Mouse (Mus musculus) midbrain, embryonic 10.5 days (tissue): ENCODE results near the gene Abhd6. TPM values are rescaled to one million over a fixed set of nuclear protein-coding genes. Genes with fewer than 3 reads are reported as not detected.
"Not testable (repeated sequence)": the region's sequence is repeated elsewhere in the genome, so short reads cannot be mapped to it uniquely, and the experiment has no call there.

Experiments
- DNase-seq: peaks from one replicate; pipeline ENCODE4 v3.0.0-alpha.2; 2017; ENCODE audit warnings: low spot score
- H3K27ac ChIP-seq: fragments of 300-500 bp; sonication (generic); replicated peaks from 2 replicates; pipeline ENCODE4 v1.5.1; 2016; ENCODE audit warnings: mild to moderate bottlenecking
- H3K27me3 ChIP-seq: fragments of 300-500 bp; sonication (generic); 2 replicates; pipeline ENCODE4 v1.6.1; 2016; ENCODE audit warnings: low read depth, mild to moderate bottlenecking; ENCODE audit not compliant: poor library complexity, severe bottlenecking
- H3K36me3 ChIP-seq: fragments of 300-500 bp; sonication (generic); 2 replicates; pipeline ENCODE4 v1.6.1; 2016; ENCODE audit warnings: mild to moderate bottlenecking, moderate library complexity
- H3K4me1 ChIP-seq: fragments of 300-500 bp; sonication (generic); 2 replicates; pipeline ENCODE4 v1.6.1; 2016
- H3K4me3 ChIP-seq: fragments of 300-500 bp; sonication (generic); 2 replicates; pipeline ENCODE4 v1.5.1; 2016; ENCODE audit warnings: mild to moderate bottlenecking, moderate library complexity
- H3K9me3 ChIP-seq: fragments of 300-500 bp; sonication (generic); replicated peaks from 2 replicates; pipeline ENCODE4 v1.6.1; 2016; ENCODE audit warnings: mild to moderate bottlenecking
- WGBS: fragments of 180-500 bp; shearing (Covaris S2); methylation state at CpG from one replicate; pipeline ENCODE4 v1.1.7; 2016; 5-methylcytosine and 5-hydroxymethylcytosine counted together
- polyA plus RNA-seq: library from polyadenylated mRNA; unstranded; fragments of >200 nt; fragmentation: Nextera tagmentation; extraction: Ambion mirVana; gene quantifications from 2 replicates; pipeline ENCODE4 v1.2.1, GENCODE M21; 2016

Abhd6 gene
- polyA plus RNA-seq, 1 experiment from 2014 or later = 14.7 TPM

GRCm38 (mm10) chr14:8003093-8003670, 480 bp downstream of the Abhd6 start:
- Histone ChIP-seq H3K4me1 (peaks cover 29% of the 10 kb centered on the region), H3K9me3 (no peaks in the 10 kb centered on the region), H3K27me3 (peaks cover 55% of the 10 kb centered on the region), H3K27ac (peak overlapping the region; percentile 76), H3K36me3 (no peaks in the 10 kb centered on the region), H3K4me3 (peak overlapping the region; percentile 64)
- WGBS = 3% methylated on average over 23 of the region's 23 CpGs
- no peak for DNase-seq

- no peaks in the 10 kb centered on the region for H3K36me3 ChIP-seq
- 56% methylated on average over 18 of the region's 18 CpGs for WGBS
- no peak for DNase-seq
- peak overlapping the region; percentile 76; the same call in 1 of the 2 replicates for H3K27ac ChIP-seq
- peaks cover 29% of the 10 kb centered on the region for H3K4me1 ChIP-seq
- no peaks in the 10 kb centered on the region for H3K9me3 ChIP-seq
- H3K4me3 ChIP-seq = peak overlapping the region; percentile 64
- H3K27me3 ChIP-seq = peaks cover 48% of the 10 kb centered on the region
Observed at GRCm38 (mm10) chr14:8003727-8004670, 1.3 kb downstream of the Abhd6 start.

GRCm38 (mm10) chr14:8006061-8006460, 3.4 kb downstream of the Abhd6 start:
- peaks cover 27% of the 10 kb centered on the region for H3K27me3 ChIP-seq
- not testable (repeated sequence) for DNase-seq, H3K36me3 ChIP-seq, H3K27ac ChIP-seq, H3K9me3 ChIP-seq, H3K4me3 ChIP-seq
- WGBS = 64% methylated on average over 3 of the region's 3 CpGs
- peaks cover 28% of the 10 kb centered on the region for H3K4me1 ChIP-seq

DNA sequence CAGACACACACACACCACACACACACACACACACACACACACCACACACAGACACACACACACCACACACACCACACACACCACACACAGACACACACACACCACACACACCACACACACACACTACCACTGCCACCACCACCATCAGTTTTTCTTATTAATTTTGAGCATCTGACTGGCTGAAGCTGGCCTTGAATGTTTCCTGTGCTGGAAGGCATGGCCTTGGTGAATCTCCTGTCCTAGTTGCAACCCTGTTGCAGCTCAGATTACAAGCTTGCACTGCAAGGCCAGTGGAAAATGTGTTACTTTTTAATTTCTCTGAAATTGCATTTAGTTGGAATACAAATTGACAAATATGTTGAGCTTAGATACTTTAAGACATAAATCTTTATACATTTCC, 4.4 kb downstream of the Abhd6 start:
- H3K4me1 ChIP-seq = peaks cover 24% of the 10 kb centered on the region
- H3K9me3 ChIP-seq = no peaks in the 10 kb centered on the region
- no peak overlapping the region for H3K27ac ChIP-seq
- DNase-seq = no peak
- H3K4me3 ChIP-seq = no peak overlapping the region
- H3K36me3 ChIP-seq = no peaks in the 10 kb centered on the region
- H3K27me3 ChIP-seq = peaks cover 17% of the 10 kb centered on the region

GRCm38 (mm10) chr14:8007486-8007885, 4.8 kb downstream of the Abhd6 start:
- WGBS = 84% methylated on average over 2 of the region's 2 CpGs
- H3K27me3 ChIP-seq = peaks cover 13% of the 10 kb centered on the region
- H3K4me1 ChIP-seq = peaks cover 21% of the 10 kb centered on the region
- H3K4me3 ChIP-seq = no peak overlapping the region
- no peaks in the 10 kb centered on the region for H3K9me3 ChIP-seq
- no peaks in the 10 kb centered on the region for H3K36me3 ChIP-seq
- no peak overlapping the region for H3K27ac ChIP-seq
- no peak for DNase-seq

DNA sequence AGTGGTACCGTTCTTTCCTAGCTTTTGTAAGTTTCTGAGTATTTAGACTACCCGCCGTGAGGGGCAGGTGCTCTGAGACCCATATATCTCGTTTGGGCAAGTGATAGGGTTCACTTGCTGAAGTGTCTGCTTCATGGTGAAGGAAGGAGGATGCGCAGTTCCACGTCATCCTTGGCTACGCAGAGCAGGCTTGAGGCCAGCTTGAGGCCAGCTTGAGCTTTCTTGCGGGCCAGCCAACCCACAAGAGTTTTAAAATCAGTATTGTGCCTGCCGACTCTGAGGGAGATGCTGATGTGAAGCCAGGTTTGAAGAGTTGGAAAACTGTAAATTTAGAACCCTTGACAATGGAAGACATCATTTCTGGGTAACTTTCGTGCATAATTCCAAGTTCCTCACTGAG, 5.2 kb downstream of the Abhd6 start:
- Histone ChIP-seq H3K4me3 (no peak overlapping the region), H3K9me3 (no peaks in the 10 kb centered on the region), H3K4me1 (peaks cover 17% of the 10 kb centered on the region), H3K36me3 (no peaks in the 10 kb centered on the region), H3K27ac (no peak overlapping the region), H3K27me3 (peaks cover 11% of the 10 kb centered on the region)
- DNase-seq = no peak
- WGBS = 88% methylated on average over 10 of the region's 10 CpGs

DNA sequence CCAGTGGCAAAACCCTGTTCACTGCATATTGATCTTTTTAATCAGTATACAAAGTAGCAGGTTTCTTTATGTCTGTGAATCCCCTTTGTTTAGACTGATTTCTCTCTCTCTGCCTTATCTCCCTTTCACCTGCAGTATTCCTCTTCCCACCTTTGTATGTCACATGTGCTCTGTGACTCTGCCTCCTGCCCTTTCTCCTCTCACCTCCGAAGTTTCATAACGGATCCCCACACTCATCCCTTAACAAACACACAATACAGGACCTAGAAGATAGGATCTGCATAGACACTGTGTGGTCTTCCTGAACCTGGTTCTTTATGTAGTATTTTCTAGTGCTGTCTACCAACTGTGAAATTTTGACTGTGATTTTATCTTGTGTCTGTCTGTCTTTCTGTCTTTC, 8.6 kb downstream of the Abhd6 start:
- DNase-seq = no peak
- Histone ChIP-seq H3K27ac (no peak overlapping the region), H3K27me3 (no peaks in the 10 kb centered on the region), H3K4me1 (no peaks in the 10 kb centered on the region), H3K36me3 (no peaks in the 10 kb centered on the region), H3K4me3 (no peak overlapping the region), H3K9me3 (no peaks in the 10 kb centered on the region)
- WGBS = 87% methylated on average over 2 of the region's 2 CpGs

DNA sequence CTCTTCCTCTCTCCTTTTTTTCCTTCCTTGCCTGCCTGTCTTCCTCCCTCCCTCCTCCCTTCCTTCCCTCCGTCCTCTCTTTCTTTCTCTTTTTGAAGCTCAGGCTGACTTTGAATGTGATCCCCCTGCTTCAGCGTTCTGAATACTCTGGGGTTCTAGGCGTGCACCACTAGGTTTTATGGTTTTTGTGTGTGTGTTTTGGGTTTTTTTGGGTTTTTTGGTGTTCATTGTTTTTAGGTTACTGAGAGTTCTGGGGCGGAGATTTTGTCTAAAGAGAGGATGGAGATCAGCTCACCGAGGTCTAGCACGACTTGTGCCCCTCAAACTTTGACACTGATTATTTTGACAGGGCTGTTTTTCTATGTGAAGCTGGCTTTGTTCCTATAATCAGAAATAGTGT, 9.2 kb downstream of the Abhd6 start:
- H3K27ac ChIP-seq = no peak overlapping the region
- no peaks in the 10 kb centered on the region for H3K4me1 ChIP-seq
- H3K36me3 ChIP-seq = no peaks in the 10 kb centered on the region
- 85% methylated on average over 6 of the region's 6 CpGs for WGBS
- no peak overlapping the region for H3K4me3 ChIP-seq
- no peaks in the 10 kb centered on the region for H3K9me3 ChIP-seq
- no peaks in the 10 kb centered on the region for H3K27me3 ChIP-seq
- DNase-seq = no peak

DNA sequence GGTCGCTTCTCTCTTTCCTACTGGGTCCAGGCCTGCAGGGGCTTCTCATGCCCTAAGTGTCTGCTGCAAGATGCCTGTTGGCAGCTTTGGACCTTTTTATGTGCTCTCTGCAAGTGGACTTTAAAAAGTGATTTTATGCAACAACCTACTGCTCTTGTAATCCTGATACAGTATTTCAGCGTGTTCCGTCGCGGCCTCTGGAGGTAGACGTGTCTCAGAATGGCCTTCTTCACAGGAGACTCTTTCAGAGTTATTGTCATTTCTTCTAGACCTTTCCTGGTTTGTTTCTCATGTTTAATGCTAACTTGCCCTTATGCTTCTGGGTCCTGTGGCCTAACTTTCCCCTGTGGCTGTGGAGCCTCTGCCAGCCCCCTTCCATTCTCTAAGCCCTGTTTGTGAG, 13.1 kb downstream of the Abhd6 start:
- H3K27ac ChIP-seq = no peak overlapping the region
- no peaks in the 10 kb centered on the region for H3K9me3 ChIP-seq
- no peak overlapping the region for H3K4me3 ChIP-seq
- 90% methylated on average over 6 of the region's 6 CpGs for WGBS
- H3K36me3 ChIP-seq = no peaks in the 10 kb centered on the region
- no peaks in the 10 kb centered on the region for H3K4me1 ChIP-seq
- DNase-seq = no peak
- H3K27me3 ChIP-seq = no peaks in the 10 kb centered on the region

DNA sequence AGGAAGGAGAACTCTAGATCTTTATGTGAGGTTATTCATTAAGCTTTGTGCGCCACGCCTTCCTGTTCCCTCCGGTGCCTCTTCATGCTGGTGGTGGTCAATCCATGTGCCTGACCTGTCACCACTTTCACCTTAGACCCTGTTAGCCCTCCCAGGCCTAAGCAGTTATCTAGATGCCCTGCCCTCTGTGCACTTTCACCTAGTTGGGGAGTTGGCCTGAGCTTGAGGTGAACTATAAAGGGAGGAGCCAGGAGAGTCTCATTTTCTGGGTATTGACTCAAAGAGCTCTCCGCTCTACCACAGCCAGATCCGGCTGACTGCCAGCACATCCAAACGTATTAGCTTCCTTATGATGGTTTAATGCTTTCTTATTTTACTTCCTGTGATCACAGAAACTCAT, 13.6 kb downstream of the Abhd6 start:
- Histone ChIP-seq H3K27me3 (no peaks in the 10 kb centered on the region), H3K36me3 (no peaks in the 10 kb centered on the region), H3K9me3 (no peaks in the 10 kb centered on the region), H3K27ac (no peak overlapping the region), H3K4me1 (no peaks in the 10 kb centered on the region), H3K4me3 (no peak overlapping the region)
- 91% methylated on average over 6 of the region's 6 CpGs for whole genome bisulfite sequencing
- DNase-seq = no peak

- DNase-seq = no peak
- Histone ChIP-seq H3K27ac (no peak overlapping the region), H3K36me3 (no peaks in the 10 kb centered on the region), H3K4me3 (no peak overlapping the region), H3K27me3 (no peaks in the 10 kb centered on the region), H3K9me3 (no peaks in the 10 kb centered on the region), H3K4me1 (no peaks in the 10 kb centered on the region)
- WGBS = 80% methylated on average over 1 of the region's 1 CpGs
Observed at GRCm38 (mm10) chr14:8016951-8017350, 14.2 kb downstream of the Abhd6 start.

- no peak for DNase-seq
- Histone ChIP-seq H3K36me3 (no peaks in the 10 kb centered on the region), H3K27me3 (no peaks in the 10 kb centered on the region), H3K4me3 (no peak overlapping the region), H3K27ac (no peak overlapping the region), H3K9me3 (no peaks in the 10 kb centered on the region), H3K4me1 (peaks cover 4% of the 10 kb centered on the region; the same call in 1 of the 2 replicates)
- 94% methylated on average over 1 of the region's 1 CpGs for WGBS
Observed at GRCm38 (mm10) chr14:8020011-8020410, 17.3 kb downstream of the Abhd6 start.

DNA sequence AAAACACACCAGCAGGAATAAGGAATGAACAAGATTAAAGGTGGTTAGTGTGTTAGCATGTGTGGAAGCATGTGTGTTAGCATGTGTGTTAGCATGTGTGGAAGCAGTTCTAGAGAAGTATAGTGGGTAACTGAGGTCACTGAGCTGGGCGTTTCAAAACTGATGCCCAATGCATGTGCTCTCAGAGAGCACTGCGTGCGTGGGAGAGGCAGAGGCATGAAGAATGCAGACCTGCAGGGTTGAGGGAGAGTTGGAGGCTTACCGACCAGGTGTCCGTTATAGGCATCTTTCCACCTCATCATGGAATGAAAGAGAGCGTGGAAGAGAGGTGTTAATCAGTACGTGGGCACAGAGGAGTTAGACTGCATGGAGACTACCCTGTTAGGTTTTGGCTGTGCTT, 17.8 kb downstream of the Abhd6 start:
- DNase-seq = no peak
- Histone ChIP-seq H3K27me3 (no peaks in the 10 kb centered on the region), H3K4me1 (peaks cover 4% of the 10 kb centered on the region; the same call in 1 of the 2 replicates), H3K36me3 (no peaks in the 10 kb centered on the region), H3K4me3 (no peak overlapping the region), H3K9me3 (no peaks in the 10 kb centered on the region), H3K27ac (no peak overlapping the region)
- 84% methylated on average over 7 of the region's 7 CpGs for WGBS
